In the genomic region with DNA sequence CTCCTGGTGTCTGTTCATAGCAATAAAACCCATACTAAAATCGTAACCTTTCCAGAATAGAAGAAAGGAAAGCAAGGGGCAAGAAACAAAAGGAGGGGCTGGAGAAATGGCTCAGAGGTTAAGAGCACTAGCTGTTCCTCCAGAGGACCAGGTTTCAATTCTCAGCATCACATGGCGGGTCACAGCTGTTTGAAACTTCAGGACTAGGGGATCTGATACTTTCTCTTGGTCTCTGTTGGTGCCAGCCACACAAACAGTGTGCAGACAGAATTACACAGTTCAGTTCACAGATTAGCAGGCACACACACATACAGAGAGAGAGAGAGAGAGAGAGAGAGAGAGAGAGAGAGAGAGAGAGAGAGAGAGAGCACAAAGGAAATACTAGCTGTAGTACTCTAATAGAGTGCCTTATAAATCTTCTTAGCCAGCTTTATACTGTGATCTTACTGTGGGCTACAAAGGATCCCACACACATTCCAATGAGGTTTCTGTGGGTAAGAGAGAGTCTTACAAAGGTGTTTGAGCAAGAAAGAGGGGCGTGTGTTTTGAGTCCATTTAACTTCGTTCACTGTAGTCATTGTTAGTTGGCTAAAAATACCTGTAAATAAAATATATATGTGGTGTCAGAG, we compare ENCODE assay signal across 24 mouse cellular contexts.
DNase-seq lines count a peak whose midpoint lies in the region; ATAC-seq lines count a peak whose summit lies in the region.
"Had no signal": no experiment of that assay in that cellular context is flagged by ENCODE, and none has a peak within 500 bp of the region (broad histone marks: within the 10 kb centered on the region; RNA-seq: fewer than 3 reads in every experiment).

No protein-coding gene starts in this region.

- no peaks in the 10 kb centered on the region for H3K9me3 ChIP-seq in kidney, embryonic 15.5 days (replicated peaks)
- no peaks in the 10 kb centered on the region for H3K9me3 ChIP-seq in midbrain, embryonic 10.5 days (replicated peaks)
- no peaks in the 10 kb centered on the region for H3K9me3 ChIP-seq in midbrain, embryonic 16.5 days (replicated peaks; ENCODE audit: control insufficient read depth, low read length, poor library complexity, severe bottlenecking)
- H3K9me3 ChIP-seq: forebrain, embryonic 12.5 days; forebrain, embryonic 15.5 days; hindbrain, embryonic 12.5 days; hindbrain, embryonic 15.5 days had no signal

- no peak overlapping the region for H3K4me2 ChIP-seq in kidney, embryonic 15.5 days
- H3K4me2 ChIP-seq in midbrain, embryonic 16.5 days (ENCODE audit: low read length), result no peak overlapping the region
- H3K4me2 ChIP-seq: forebrain, embryonic 12.5 days; forebrain, embryonic 15.5 days; heart, embryonic 11.5 days; hindbrain, embryonic 12.5 days; hindbrain, embryonic 15.5 days had no signal

- H3K27me3 ChIP-seq in kidney, embryonic 15.5 days, result no peaks in the 10 kb centered on the region
- H3K27me3 ChIP-seq in midbrain, embryonic 10.5 days (ENCODE audit: low read depth, poor library complexity, severe bottlenecking), result no peaks in the 10 kb centered on the region
- H3K27me3 ChIP-seq in midbrain, embryonic 16.5 days (ENCODE audit: control insufficient read depth, insufficient read depth, low read depth, low read length), result no peaks in the 10 kb centered on the region
- H3K27me3 ChIP-seq: forebrain, embryonic 12.5 days; forebrain, embryonic 15.5 days; hindbrain, embryonic 12.5 days; hindbrain, embryonic 15.5 days had no signal

- no peak for ATAC-seq in kidney, embryonic 15.5 days (replicated peaks; ENCODE audit: low FRiP score)
- no peak for ATAC-seq in midbrain, embryonic 16.5 days
- ATAC-seq: activated CD4-positive, CD25-positive, alpha-beta regulatory T cell, adult 4 months; forebrain, embryonic 15.5 days had no signal

- no peak overlapping the region for H3K9ac ChIP-seq in kidney, embryonic 15.5 days
- H3K9ac ChIP-seq in midbrain, embryonic 16.5 days (ENCODE audit: low read depth, low read length), result no peak overlapping the region
- H3K9ac ChIP-seq: forebrain, embryonic 12.5 days; forebrain, embryonic 15.5 days; hindbrain, embryonic 12.5 days; hindbrain, embryonic 15.5 days had no signal

- H3K4me1 ChIP-seq in kidney, embryonic 15.5 days, result peaks cover 18% of the 10 kb centered on the region
- peaks cover 9% of the 10 kb centered on the region for H3K4me1 ChIP-seq in midbrain, embryonic 10.5 days
- H3K4me1 ChIP-seq in midbrain, embryonic 16.5 days (ENCODE audit: control insufficient read depth, insufficient read depth, low read length), result peaks cover under 1% of the 10 kb centered on the region; the same call in 1 of the 2 replicates

- DNase-seq in gastrocnemius, adult 18-20 months (ENCODE audit: low spot score), result peak; percentile 58
- no peak for DNase-seq in gastrocnemius, adult 8-10 months (ENCODE audit: low spot score in 2 of 2)
- DNase-seq in kidney, postnatal 25 days, result no peak
- DNase-seq in midbrain, embryonic 10.5 days (ENCODE audit: low spot score), result no peak
- no peak for DNase-seq in spleen, postnatal 14 days (ENCODE audit: low spot score in 2 of 2)
- no peak for DNase-seq in frontal cortex, postnatal 14 days (ENCODE audit: low spot score in 2 of 2)
- DNase-seq: adrenal gland, adult 8-10 months; adrenal gland, postnatal 25 days; cerebellum, adult 11-12 months; cerebellum, adult 8-10 months; cerebellum, postnatal 10 days; cerebellum, postnatal 36 days; embryo, embryonic 11 days; gastrocnemius, postnatal 10 days; heart, adult 11 months had no signal

- H3K27ac ChIP-seq in kidney, embryonic 15.5 days, result peak overlapping the region; percentile 41; the same call in 1 of the 2 replicates
- 0 out of 2 replicates have a peak overlapping the region, but pooled peaks have one; percentile 13 for H3K27ac ChIP-seq in midbrain, embryonic 10.5 days (replicated peaks)
- no peak overlapping the region for H3K27ac ChIP-seq in midbrain, embryonic 16.5 days (ENCODE audit: low read length)
- H3K27ac ChIP-seq: forebrain, embryonic 12.5 days; forebrain, embryonic 15.5 days; hindbrain, embryonic 12.5 days; hindbrain, embryonic 15.5 days had no signal

- 44% methylated on average over 4 of the region's 4 CpGs for WGBS in kidney, embryonic 15.5 days
- WGBS in midbrain, embryonic 10.5 days, result 87% methylated on average over 4 of the region's 4 CpGs
- WGBS in midbrain, embryonic 16.5 days, result 78% methylated on average over 4 of the region's 4 CpGs

- no peak overlapping the region for H3K4me3 ChIP-seq in kidney, embryonic 15.5 days (replicated peaks)
- no peak overlapping the region for H3K4me3 ChIP-seq in midbrain, embryonic 10.5 days
- no peak overlapping the region for H3K4me3 ChIP-seq in midbrain, embryonic 16.5 days (ENCODE audit: low read depth, low read length)
- H3K4me3 ChIP-seq: erythroblast, embryonic 14.5 days; forebrain, embryonic 12.5 days; forebrain, embryonic 15.5 days; hindbrain, embryonic 12.5 days; hindbrain, embryonic 15.5 days had no signal

- H3K36me3 ChIP-seq in kidney, embryonic 15.5 days, result no peaks in the 10 kb centered on the region
- no peaks in the 10 kb centered on the region for H3K36me3 ChIP-seq in midbrain, embryonic 10.5 days
- no peaks in the 10 kb centered on the region for H3K36me3 ChIP-seq in midbrain, embryonic 16.5 days (ENCODE audit: control insufficient read depth, insufficient read depth, low read length)
- H3K36me3 ChIP-seq: forebrain, embryonic 12.5 days; forebrain, embryonic 15.5 days; hindbrain, embryonic 12.5 days; hindbrain, embryonic 15.5 days had no signal
